Mouse (Mus musculus) ovary, postnatal 14 days (tissue): ENCODE measurements around the gene Zmiz1.

Source experiments
- DNase-seq: peaks from one replicate; pipeline ENCODE4 v3.0.0; 2022; ENCODE audit warnings: low spot score

Zmiz1 gene

DNA sequence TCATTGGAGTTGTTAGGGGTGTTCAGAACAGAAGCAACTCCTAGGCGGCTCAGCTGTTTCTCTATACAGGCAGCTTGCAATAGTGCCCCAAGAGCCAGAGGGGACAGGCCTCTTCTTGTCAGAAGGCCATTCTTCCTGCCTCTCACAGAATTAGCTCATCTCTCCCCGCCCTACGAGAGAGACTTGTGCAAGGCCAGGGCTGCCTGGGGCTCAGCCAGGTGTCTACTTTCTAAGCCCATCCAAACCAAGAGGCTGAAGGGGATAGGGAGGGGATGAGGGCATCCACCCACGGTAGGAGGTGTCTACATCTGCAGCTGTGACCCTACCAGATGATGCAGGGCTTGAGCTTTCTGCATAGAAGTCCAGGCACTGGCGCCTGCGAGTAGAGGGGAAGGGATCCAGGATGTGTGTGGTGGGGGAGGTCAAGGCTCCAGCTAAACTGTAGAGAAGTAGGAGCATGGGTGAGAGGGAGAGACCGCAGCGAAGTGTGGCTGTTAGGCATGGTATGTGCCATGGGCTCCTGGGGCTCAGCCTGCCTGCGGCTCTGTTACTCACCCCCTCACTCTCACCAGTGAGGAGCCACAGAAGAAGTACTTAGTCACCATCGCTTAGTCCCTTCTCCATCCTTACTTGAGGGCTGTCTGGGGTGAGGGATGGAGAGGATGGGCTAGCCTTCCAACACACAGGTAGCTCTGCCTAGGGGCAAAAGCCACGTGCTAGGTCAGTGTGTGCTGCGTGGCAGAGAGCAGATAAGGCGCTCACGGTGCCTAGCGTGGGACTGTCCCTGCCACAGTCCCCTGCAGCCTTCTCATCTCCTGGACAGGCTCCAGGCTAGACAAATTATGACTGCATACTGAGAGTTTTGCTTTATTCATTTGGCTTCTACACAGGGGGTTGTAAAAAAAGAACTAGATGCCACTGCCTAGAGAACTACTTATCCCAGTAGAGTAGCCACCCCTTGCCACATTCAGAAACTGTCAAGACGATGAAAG lies 130.3 kb downstream of the Zmiz1 start:
- no peak for DNase-seq

DNA sequence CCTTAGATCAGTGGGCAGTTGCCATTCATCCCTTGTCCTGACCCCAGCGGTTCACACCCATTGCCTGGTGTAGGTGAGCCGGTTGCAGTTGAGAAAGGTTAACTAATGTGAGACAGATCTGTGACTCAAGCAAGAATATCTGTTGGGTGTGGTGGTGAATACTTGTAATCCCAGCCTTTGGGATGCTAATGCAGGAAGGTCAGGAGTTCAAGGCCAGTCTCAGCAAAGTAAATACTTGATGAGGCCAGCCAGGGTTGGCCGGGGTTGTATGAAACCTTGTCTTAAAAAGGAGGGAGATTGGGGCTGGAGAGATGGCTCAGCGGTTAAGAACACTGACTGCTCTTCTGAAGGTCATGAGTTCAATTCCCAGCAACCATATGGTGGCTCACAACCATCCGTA lies 132.0 kb downstream of the Zmiz1 start:
- no peak for DNase-seq

DNA sequence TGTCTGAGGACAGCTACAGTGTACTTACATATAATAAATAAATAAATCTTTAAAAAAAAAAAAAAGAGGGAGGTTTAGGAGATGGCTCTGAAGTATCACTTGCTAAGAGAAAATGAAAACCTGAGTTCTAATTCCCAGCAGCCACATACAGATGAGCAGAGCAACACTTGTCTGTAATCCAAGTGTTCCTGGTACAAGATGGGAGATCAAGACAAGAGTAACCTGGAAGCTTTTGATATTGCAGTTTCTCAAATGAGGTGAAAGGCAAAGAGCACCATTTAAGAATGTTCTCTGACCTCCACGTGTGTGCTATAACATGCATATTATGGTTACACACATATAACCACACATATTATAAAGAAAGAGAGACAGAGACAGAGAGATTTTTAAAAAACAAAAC lies 132.4 kb downstream of the Zmiz1 start:
- no peak for DNase-seq

DNA sequence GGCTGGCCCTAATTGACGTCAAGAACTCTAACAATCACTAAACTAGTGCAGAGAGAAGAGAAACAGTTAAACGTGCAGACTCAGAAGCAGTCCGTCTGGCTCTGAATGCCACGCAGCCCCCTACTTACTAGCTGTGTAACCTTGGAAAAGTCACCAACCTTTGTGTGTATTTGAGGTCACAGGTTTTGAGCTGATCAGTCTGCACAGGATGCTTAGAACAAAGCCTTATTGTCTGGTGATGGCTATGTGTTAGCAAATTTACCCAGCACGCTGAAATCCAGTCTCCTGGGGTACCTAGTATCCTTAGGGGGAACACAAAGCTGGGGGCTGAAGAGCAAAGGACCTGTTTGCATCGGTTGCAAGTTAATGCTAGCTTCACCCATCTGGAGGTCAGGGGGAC lies 133.5 kb downstream of the Zmiz1 start:
- DNase-seq = no peak

DNA sequence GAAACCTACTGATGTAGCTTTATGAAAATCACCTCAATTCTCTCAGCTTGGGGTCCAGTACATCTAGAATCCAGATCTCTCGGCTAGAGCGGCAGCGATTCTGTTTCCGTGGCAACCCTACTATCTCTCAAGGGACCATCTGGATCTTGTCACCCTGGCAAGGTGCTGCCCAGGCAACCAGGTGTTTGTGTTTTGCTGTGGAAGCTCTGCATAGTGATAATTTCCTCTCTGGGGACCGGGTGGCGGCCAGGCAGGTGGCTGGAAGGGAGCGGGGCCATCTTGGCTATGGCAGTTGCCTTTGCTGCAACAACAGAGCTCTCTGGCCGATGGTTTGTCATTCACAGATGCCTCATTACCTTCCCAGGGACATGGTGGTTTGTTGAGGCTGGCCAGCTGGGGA lies 134.9 kb downstream of the Zmiz1 start:
- DNase-seq = no peak

DNA sequence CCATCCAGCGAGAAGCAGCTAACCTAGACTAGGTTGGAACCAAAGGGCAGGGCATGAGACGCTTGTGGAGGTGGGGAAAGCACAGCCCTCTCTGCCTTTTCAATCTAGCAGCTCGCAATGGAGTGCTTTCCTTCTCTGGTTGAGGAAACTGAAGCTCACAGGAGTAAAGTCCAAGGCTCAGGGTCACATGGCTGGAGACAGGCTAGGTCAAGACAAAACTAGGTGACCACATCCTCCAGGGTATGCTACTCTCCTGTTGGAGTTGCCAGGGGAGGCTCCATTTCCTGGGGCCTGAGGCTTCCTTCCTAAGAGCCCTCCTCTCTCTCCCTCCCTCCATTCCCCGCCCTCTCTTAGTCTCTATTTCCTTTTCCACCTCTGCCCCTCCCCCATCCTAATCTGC lies 135.6 kb downstream of the Zmiz1 start:
- no peak for DNase-seq

DNA sequence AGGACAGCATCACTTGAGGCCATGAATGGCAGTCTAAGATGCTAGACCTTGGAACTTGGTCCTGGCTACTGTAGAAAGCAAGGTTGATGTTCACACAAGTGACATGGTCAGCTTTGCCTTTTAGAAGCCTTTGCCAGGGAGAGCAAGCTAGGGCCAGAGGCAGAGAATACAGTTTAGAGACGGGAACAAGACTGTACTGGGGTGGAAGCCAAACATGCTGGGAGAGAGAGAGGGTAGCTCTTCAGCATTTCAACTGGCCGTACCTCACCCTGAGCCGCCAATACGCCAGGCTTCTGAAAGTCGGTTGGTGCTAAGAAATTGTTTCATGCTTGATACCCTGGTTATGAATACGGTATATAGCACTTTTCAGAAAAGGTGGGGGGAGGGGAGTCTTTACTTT lies 140.0 kb downstream of the Zmiz1 start:
- DNase-seq = no peak

DNA sequence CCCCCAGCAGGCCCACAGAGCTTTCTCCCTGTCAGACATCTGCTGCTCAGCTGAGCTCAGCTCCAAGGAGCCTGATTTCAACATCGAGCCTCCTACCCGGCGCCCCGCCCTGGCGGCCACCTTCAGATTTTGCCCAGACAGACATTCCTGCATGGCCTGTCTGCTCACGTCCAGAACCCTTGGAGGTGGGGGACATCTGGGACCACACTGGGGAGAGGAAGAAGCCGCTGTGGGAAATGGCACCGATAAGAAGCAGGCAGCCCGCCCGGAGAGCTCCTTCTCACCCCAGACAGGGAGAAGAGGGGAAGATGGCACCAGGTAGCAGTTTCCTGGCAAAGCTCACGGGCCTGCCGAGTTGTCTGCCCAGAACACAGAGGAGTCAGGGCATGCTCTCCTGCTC lies 140.9 kb downstream of the Zmiz1 start:
- no peak for DNase-seq

DNA sequence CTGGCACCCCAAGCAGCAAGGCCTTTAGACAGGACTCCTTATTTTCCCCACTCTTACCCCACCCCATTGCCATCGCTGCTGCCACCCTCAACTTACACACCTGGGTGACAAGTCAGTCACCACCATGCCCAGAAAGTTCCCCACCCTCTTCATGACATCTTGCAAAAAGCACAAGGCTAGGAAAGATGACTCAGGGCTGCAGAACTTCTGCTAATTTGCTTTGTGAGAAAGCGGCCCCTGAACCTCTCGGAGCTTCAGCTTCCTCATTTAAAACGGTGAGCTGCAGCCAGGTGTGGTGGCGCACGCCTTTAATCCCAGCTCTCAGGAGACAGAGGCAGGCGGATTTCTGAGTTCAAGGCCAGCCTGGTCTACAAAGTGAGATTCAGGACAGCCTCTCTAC lies 141.4 kb downstream of the Zmiz1 start:
- no peak for DNase-seq

DNA sequence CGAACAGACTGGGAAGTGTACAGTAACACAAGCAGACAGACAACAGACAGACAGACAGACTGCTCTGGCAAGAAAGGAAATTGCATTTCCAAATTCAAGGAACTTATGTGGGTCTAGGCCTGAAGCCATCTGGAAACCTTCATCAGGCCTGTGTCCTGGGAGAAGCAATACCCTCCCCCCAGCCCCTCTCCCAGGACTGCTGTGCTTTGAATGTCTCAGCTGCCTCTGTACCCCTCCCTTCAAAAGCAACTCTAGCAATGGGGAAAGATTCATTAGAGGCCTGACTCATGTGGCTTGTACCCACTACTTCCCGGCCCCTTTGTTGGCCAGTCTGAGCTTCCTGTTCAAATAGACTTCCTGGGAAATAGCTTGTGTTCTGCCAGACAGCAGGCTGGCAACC lies 142.0 kb downstream of the Zmiz1 start:
- DNase-seq = no peak

DNA sequence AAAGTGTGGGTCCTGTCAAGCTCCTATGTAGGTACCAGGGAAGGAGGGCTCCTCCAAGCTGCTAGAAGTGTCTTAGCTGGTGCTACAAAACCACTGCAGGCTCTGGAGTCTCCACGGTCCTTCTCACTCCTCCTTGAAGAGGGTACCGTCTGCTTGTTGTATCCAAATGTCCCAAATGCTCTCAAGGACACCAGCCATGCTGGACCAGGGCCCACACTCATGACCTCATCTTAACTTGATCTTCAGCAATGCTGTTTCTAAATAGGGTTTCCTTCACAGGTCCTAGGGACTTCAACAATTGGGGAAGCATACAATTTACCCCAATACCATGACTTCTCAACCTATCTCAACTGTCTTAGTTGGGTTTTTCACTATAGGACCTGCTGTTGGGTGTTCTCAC lies 143.0 kb downstream of the Zmiz1 start:
- DNase-seq = no peak

DNA sequence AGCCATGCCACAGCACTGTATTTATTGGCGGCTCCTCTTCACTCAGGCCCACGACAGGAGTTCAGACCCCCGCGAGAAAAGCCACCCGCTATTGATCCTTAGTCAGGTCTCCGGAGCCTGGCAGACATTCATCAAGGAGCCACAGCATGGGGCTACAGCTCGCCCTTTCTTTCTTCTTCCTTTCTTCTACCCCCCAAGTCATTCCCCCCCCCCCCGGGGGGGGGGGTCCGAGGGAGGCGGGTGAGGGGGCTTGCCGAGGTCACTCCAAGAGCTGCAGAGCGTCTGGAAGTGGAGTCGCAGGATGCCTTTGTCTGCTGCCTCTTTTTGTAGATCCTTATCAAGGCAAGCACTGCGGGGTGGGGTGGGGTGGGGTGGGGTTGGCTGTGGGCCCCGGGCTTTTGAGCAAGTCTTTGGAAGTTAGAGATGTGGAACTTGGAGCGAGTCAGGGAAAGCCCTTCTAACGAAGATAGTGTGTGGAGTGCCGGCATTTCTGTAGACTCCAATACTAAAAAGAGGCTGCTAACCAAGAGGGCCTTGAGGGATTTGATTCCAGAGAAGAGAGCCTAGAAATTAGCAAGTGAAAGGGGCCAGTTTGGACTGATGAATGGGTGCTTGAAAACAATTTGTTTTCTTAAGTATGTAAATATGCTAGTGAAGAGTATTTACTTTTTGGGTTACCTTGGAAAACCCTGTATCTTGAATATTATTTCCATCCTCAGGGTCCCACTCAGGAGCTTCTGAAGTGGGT lies 145.6 kb downstream of the Zmiz1 start:
- DNase-seq = no peak

DNA sequence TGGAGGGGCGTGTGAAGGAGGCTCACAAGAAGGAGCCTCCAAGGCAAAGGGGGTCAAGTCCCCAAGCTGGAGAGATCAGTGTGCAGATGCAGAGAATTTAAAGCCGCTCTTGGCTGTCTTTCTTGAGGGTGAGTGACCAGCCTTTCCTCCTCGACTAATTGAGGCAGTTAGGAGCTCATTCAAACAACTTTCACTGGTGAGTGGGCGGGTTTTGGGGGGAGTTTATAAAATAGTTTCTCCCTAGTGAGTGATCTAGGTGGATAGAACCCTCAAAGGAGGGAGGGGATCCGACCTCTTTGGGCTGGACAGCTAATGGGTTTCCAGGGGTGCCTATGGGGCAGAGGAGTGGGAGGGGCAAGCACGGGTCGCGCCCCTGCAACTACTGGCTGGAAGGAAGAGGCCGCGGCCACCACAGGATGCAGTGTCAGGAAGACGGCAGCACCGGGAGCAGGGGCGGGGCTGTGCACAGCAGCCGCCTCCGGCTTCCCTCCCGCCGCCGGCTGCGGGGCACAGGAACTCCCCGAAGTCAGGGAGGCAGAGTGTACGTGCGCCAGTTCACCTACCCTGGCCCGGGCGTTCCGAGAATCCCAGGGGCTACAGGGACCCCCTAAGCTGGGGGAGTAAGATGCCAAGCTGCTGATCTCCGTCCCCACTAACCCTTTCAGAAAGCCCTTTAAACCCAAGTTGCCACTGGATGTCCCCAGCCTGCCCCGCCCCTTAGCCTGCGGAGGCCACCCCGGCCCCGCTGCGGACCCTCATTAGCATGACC lies 147.6 kb downstream of the Zmiz1 start:
- DNase-seq = no peak

DNA sequence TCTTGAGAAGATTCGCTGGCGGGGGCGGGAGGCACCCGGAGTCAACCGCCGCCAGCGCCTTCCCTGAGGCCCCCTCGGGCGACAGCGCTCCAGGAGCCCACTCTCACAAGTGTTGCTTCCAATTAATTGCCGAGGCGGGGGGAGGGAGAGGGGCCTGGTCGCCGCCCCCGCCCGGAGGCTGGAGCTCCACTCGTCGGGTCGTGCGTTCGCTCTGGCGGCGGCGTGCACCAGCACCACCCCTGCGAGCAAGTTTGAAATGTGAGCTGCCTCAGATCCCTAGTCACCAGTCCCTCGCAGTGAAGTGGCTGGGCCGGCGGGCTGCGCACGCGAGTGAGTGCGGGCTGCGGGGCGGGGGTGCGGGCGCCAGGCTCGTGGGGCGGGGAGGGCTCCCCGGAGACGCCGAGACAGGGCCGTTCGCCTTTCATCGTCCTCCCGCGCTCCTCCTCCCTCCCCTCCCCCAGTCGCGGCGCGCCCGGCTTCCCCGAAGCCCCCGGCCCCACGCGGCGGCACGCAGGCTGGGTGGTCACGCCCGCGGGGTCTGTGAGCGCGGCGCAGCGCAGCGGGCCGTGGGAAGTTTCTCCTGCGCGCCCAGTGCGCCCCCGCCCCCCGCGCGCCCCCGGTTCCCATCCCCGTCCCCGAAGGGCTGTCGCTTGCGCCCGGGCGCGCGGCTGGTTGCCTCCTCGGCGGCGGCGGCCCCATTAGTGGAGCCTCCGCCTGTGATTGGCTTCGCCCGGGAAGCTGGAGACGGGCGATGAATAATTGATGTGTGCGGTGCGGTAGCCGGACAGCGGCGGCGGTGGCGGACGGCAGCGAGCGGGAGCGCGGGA lies 148.4 kb downstream of the Zmiz1 start:
- no peak for DNase-seq

DNA sequence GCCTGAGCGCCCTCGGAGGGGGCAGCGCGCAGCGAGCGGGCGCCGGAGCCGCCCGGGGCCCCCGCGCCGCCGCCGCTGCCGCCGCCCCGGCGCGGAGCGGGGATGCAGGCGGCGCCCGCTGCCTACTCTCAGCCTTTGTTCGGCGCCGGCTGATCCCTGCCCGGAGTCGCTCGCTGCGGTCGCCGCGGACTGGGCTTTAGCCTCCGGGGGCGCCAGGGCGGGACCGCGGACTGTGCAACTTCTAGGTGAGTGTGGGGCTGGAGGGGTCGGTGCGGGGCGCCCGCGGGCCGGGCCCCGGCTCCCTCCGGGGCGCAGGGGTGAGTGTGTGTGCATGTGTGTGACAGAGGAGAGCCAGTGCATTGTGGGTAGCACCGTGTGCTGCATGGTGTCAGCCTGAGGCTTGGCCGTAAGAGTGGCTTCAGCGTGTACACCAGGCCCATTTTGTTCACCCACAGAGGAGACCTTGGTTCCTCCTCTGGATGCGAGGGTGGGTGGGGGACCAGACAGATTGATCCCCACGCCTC lies 149.0 kb downstream of the Zmiz1 start:
- no peak for DNase-seq

DNA sequence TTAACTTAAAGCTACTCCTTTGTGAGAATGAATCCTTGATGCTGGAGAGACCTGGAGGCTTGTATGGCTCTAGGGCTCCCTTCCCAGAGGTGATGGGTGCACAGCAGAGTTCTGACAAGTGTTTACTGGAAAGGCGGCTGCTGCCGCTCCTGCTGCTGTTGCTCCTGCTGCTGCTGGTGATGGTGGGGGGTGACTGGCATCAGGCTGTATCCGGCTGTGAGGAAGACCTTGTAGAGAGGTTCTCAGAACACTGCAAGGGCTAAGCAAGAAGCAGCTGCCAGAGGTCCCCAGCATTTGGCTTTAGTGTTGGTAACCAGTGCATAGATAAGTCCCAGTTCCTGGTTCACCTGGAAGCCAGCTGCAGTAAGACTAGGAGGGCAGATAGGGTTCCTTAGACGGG lies 149.6 kb downstream of the Zmiz1 start:
- DNase-seq = no peak

DNA sequence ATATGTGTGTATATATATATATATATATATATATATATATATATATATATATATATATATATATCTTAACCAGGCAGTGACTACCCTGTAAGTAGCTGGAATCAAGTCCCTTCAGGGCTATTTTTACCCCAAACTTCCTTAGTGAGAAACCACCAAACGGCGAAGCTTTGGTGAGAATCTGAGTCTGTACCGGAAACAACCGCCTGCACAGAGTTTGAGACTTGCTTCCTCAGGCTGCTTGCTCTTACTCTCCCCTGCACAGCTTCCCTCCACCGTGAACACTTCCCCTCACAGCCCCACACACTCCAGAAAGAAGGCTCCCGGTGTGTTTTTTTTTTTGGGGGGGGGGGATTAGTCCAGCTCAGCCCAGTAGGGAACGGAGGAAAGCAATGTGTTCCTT lies 150.4 kb downstream of the Zmiz1 start:
- DNase-seq = no peak

DNA sequence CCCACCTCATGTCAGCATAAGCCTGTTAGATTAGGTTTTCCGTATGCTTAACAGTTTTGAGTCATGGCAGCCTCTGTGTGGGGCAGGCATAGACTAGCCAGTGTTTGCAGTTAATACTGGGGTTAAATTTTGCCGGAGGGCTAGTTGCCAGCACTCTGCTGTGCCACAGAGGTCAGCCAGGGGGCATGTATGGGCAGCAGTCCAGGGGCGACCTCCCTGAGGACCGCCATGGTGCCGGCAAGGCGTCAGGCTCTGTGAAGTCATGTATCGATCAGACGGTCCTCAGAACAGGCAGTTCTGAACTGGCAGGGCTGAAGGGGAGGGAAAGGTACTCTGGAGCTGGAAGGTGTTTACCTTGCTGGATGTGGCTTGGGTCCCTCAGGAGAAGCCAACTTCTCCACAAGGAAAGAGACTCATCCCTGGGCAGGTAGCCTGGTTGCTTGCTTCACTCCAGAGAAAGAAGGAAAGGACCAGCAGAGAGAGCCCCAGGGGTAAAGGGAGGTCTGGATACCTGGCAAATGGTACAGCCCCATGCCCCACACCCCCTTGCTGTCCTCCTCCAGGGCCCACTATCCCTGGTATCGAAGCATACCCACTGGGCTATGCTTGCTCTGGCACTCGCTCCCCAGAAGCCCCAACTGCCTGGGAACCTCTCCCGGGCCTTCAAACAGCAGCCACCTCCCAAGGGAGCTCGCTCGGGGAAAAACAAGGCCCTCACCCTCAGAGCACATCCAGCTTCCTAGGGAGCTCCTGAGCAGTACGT lies 151.6 kb downstream of the Zmiz1 start:
- DNase-seq = no peak

DNA sequence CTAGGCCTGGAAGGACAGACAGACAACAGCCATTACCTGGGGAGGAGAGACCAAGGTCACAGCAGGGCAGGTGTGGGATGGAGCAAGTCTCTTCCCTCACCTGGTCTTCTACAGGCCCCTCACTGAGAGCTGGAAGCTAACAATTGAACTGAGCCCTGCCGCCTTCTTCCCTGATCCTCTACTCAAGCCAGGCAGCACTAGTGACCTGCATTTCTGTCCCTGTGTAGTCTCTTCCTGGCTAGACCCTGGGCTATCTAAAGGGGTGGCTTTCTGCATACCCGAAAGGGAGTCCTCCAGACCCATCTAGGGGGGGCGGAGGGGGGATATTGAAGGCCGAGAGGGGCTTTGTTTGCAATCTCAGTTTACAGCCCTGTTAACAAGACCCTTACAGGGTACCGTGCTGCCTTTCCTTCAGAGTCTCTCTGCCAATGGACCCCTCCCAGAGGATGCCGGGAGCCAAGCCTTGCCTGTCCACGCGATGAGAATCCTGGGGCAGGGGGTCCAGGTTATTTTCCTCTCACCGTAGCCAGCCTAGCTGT lies 152.2 kb downstream of the Zmiz1 start:
- no peak for DNase-seq
